Mouse (Mus musculus) forebrain, embryonic 12.5 days (tissue): ENCODE measurements at regions not wholly inside any gene's neighbourhood (a gene's known extent, or its start where the extent isn't known, plus 50 kb on each side); places are given as distances from the start of the nearest gene placed in this dataset.
"Not testable (repeated sequence)": the region's sequence is repeated elsewhere in the genome, so short reads cannot be mapped to it uniquely, and the experiment has no call there.

ENCODE experiments used
- ATAC-seq: fragments of 200-750 bp; cut with Nextera tagmentation; 2 replicates; pipeline ENCODE4 v1.8.0; 2017; ENCODE audit warnings: moderate TSS enrichment; ENCODE audit not compliant: low FRiP score
- H3K27ac ChIP-seq: fragments of 300-500 bp; sonication (generic); 2 replicates; pipeline ENCODE4 v1.5.1; 2016; ENCODE audit warnings: mild to moderate bottlenecking
- H3K27me3 ChIP-seq: fragments of 300-500 bp; sonication (generic); 2 replicates; pipeline ENCODE4 v1.6.1; 2016; ENCODE audit warnings: mild to moderate bottlenecking
- H3K36me3 ChIP-seq: fragments of 300-500 bp; sonication (generic); replicated peaks from 2 replicates; pipeline ENCODE4 v1.6.1; 2016; ENCODE audit warnings: mild to moderate bottlenecking
- H3K4me1 ChIP-seq: fragments of 300-500 bp; sonication (generic); 2 replicates; pipeline ENCODE4 v1.6.1; 2016
- H3K4me2 ChIP-seq: fragments of 300-500 bp; sonication (generic); 2 replicates; pipeline ENCODE4 v1.6.1; 2016; ENCODE audit warnings: mild to moderate bottlenecking, moderate library complexity
- H3K4me3 ChIP-seq: fragments of 300-500 bp; sonication (generic); replicated peaks from 2 replicates; pipeline ENCODE4 v1.5.1; 2016; ENCODE audit warnings: mild to moderate bottlenecking
- H3K9ac ChIP-seq: fragments of 300-500 bp; sonication (generic); 2 replicates; pipeline ENCODE4 v1.6.1; 2016; ENCODE audit warnings: mild to moderate bottlenecking
- H3K9me3 ChIP-seq: fragments of 300-500 bp; sonication (generic); 2 replicates; pipeline ENCODE4 v1.6.1; 2016
- whole genome bisulfite sequencing: fragments of 180-500 bp; shearing (Covaris S2); methylation state at CpG from one replicate; pipeline ENCODE4 v1.1.7; 2016; 5-methylcytosine and 5-hydroxymethylcytosine counted together

DNA sequence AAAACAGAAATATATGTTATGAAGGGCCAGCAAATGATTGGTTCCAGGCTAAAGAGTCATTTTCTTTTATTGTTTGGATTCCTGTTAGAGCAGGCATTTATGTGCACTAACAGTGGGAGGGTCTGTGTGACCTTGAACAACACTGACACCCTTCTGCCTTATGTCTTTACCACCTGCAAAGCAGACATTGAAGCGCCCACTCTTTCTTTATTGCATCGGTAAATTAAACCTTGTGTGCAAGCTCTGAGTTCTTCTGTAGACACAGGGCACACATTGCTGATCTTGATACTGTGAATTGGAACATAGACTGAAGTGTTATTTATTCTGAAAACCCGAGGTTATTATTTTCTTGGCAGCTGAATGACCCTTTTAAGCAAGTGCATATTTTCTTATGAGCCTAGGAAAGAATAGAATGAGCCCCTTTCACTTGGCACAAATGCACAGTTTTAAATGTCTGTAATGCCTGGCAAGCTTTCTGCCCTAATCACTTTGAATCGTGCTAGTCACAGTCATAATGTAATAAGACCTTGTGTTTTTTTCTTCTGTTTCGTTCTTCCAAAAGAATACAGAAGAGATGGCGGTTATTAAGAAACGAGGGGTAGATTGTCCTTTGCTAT, 125.1 kb upstream of the Cobl start:
- Histone ChIP-seq H3K36me3 (no peaks in the 10 kb centered on the region), H3K4me1 (no peaks in the 10 kb centered on the region), H3K4me3 (no peak overlapping the region), H3K4me2 (no peak overlapping the region), H3K27ac (no peak overlapping the region), H3K9me3 (no peaks in the 10 kb centered on the region), H3K9ac (no peak overlapping the region), H3K27me3 (no peaks in the 10 kb centered on the region)
- 56% methylated on average over 7 of the region's 7 CpGs for WGBS
- peak; percentile 58 for ATAC-seq

DNA sequence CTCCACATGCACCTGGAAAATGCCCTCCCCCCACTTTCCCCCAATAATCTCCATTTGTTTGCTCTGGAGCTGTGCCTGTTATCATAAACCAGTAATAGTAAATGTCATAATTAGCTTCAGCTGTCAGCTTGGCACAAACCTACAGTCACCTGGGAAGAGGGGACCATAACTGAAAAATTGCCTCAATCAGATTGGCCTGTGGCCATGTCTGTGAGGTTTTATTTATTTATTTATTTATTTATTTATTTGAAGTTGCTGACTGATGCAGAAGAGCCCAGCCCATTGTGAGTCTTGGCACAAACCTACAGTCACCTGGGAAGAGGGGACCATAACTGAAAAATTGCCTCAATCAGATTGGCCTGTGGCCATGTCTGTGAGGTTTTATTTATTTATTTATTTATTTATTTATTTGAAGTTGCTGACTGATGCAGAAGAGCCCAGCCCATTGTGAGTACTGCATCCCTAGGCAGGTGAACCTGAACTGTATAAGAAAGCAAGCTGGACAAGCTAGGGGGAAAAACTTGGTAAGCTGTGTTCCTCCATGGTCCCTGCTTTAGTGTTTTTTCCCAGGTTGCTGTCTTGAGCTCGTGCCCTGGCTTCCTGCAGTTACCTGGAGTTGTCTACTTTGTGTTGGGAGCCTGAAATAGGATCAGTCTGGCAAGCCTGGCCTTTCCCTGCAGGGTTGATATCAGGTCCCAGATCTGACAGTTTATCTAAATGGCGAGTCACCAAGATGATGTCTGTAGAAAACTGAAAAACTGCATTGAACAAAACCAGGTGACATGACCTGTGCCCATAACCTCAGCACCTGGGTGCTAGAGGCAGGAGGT, 120.3 kb upstream of the Cobl start:
- peak; percentile 21; the same call in 1 of the 2 replicates for ATAC-seq
- H3K4me1 ChIP-seq, H3K4me3 ChIP-seq, H3K9ac ChIP-seq, H3K4me2 ChIP-seq, H3K9me3 ChIP-seq, H3K36me3 ChIP-seq, H3K27me3 ChIP-seq, H3K27ac ChIP-seq: not testable (repeated sequence)
- WGBS = 81% methylated on average over 2 of the region's 2 CpGs

DNA sequence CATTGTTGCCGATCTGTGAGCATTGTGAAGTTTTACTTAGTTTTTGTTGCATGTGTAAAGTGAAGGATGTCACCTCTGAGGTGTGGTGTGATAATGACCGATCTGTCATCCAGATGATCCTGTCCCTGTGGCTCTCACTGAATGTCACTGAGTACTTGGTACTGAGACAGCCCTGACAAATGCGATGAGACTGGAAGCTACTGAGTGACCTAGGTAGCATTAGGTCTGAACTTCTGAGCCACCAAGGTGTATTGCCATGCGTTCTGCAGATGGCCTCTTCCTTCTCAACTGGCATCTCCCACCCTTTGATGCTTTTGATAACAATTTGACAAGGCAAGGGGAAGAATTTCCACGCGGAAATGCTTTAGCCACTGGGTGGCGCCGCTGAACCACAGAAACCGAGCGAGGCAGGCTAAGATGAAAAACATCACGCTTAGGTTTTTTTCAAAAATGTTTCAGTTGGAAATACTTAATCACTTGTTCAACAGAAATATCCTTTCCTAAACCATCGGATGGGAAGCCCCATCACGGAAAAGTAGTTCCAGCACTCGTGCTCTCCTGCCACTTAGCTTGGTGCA, 114.3 kb upstream of the Cobl start:
- ATAC-seq = peak; percentile 61
- WGBS = 33% methylated on average over 14 of the region's 14 CpGs
- Histone ChIP-seq H3K9ac (no peak overlapping the region), H3K9me3 (no peaks in the 10 kb centered on the region), H3K4me3 (no peak overlapping the region), H3K27me3 (no peaks in the 10 kb centered on the region), H3K4me1 (no peaks in the 10 kb centered on the region), H3K27ac (no peak overlapping the region), H3K4me2 (no peak overlapping the region), H3K36me3 (no peaks in the 10 kb centered on the region)

- Histone ChIP-seq H3K27me3 (no peaks in the 10 kb centered on the region; the same call in 1 of the 2 replicates), H3K36me3 (no peaks in the 10 kb centered on the region), H3K9me3 (no peaks in the 10 kb centered on the region), H3K4me3 (no peak overlapping the region), H3K27ac (no peak overlapping the region), H3K9ac (no peak overlapping the region), H3K4me2 (no peak overlapping the region), H3K4me1 (no peaks in the 10 kb centered on the region)
- ATAC-seq = peak; percentile 58
- 78% methylated on average over 5 of the region's 5 CpGs for WGBS
These were observed 94.9 kb upstream of the Cobl start for GRCm38 (mm10) chr11:12559663-12560062.

DNA sequence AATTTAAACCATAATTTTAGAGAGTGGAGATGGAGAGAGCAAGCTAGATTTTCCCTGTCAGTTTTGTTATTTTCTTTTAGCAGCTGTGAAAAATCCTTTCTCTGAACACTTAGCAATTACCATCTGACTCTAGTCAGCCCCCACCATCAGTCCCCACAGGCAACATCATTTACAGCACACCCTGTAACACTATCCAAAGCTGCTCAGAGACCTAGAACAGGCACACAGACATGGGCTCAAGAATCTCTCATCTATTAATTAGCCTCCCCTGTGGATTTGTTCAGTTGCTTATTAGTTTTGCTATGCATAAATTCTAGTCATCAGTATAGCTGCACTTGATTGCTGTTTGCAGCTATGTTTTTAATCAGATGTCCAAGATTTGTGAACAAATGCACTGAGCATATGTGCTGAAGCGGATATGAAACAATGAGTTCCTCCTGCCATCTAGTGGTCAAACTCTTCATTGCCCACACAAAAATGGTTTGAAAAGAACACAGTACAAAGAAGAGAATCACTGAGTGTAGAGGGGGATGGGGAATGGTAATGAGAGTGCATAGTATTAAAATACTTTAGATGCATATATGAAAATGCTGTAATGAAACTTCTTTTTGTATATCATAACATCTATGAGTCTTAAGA, 94.4 kb upstream of the Cobl start:
- 18% methylated on average over 1 of the region's 1 CpGs for WGBS
- Histone ChIP-seq H3K36me3 (no peaks in the 10 kb centered on the region), H3K9ac (no peak overlapping the region), H3K4me2 (no peak overlapping the region), H3K4me1 (no peaks in the 10 kb centered on the region), H3K27me3 (no peaks in the 10 kb centered on the region; the same call in 1 of the 2 replicates), H3K4me3 (no peak overlapping the region), H3K9me3 (no peaks in the 10 kb centered on the region), H3K27ac (no peak overlapping the region)
- ATAC-seq = peak; percentile 90

- Histone ChIP-seq H3K4me2 (no peak overlapping the region), H3K27me3 (no peaks in the 10 kb centered on the region; the same call in 1 of the 2 replicates), H3K36me3 (no peaks in the 10 kb centered on the region), H3K4me3 (no peak overlapping the region), H3K4me1 (no peaks in the 10 kb centered on the region), H3K9ac (no peak overlapping the region), H3K27ac (no peak overlapping the region), H3K9me3 (no peaks in the 10 kb centered on the region)
- no peak for ATAC-seq
- WGBS = 83% methylated on average over 8 of the region's 8 CpGs
These were observed 93.4 kb upstream of the Cobl start for GRCm38 (mm10) chr11:12558176-12558575.

DNA sequence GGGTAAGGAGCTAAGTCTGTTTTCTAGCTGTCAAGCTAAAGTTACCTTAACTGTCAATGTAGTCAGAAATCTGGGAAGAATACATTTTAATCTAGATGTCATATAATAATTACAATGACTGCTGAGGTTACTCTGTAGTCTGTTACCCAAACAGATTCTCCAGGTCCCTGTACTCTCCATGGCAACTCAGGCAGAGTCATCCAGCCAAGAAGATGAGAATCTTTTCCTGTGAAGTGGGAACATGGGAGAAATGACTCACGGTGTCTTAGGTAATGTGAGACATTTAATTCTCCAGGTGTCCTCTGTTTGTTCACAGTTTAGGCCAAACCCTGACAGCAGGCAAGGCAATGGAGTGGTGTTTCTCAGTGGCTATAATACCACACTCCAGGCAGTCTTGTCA, 81.0 kb upstream of the Cobl start:
- no peak overlapping the region for H3K9ac ChIP-seq
- 91% methylated on average over 1 of the region's 1 CpGs for WGBS
- no peaks in the 10 kb centered on the region for H3K27me3 ChIP-seq
- H3K4me3 ChIP-seq = no peak overlapping the region
- no peaks in the 10 kb centered on the region for H3K36me3 ChIP-seq
- H3K9me3 ChIP-seq = no peaks in the 10 kb centered on the region
- no peak overlapping the region for H3K27ac ChIP-seq
- H3K4me2 ChIP-seq = no peak overlapping the region
- no peak for ATAC-seq
- no peaks in the 10 kb centered on the region for H3K4me1 ChIP-seq

DNA sequence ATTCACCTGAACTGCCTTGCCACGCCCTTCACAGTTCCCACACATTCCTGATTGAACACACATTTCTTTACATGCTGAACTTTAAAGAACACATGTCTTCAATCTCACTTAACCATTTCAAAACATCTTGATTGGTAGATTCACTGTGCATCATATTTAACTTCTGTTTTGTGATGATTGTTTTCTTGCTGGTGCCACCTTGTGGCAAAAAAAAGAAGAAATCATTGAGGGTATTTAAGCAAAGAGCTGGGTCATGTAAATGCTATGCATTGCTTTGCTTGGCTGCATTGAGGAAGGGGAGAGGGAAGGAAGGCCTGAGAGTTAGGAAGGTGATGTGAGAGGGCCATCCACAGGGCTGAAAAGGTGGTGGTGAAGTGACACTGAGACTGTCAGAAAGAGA, 78.3 kb upstream of the Cobl start:
- no peak overlapping the region for H3K4me2 ChIP-seq
- H3K36me3 ChIP-seq = no peaks in the 10 kb centered on the region
- no peaks in the 10 kb centered on the region for H3K27me3 ChIP-seq
- H3K9me3 ChIP-seq = no peaks in the 10 kb centered on the region
- no peak overlapping the region for H3K27ac ChIP-seq
- no peaks in the 10 kb centered on the region; the same call in 1 of the 2 replicates for H3K4me1 ChIP-seq
- no peak overlapping the region for H3K4me3 ChIP-seq
- ATAC-seq = no peak
- H3K9ac ChIP-seq = no peak overlapping the region
- WGBS = 76% methylated on average over 1 of the region's 1 CpGs

GRCm38 (mm10) chr11:12540333-12540870, 75.6 kb upstream of the Cobl start:
- Histone ChIP-seq H3K36me3 (no peaks in the 10 kb centered on the region), H3K27ac (no peak overlapping the region), H3K4me2 (no peak overlapping the region), H3K27me3 (no peaks in the 10 kb centered on the region), H3K4me3 (no peak overlapping the region), H3K4me1 (no peaks in the 10 kb centered on the region; the same call in 1 of the 2 replicates), H3K9me3 (no peaks in the 10 kb centered on the region), H3K9ac (no peak overlapping the region)
- ATAC-seq = peak; percentile 44; the same call in 1 of the 2 replicates
- WGBS = 46% methylated on average over 5 of the region's 5 CpGs

GRCm38 (mm10) chr11:12535063-12535462, 70.3 kb upstream of the Cobl start:
- Histone ChIP-seq H3K4me1 (peaks cover 9% of the 10 kb centered on the region; the same call in 1 of the 2 replicates), H3K27ac (no peak overlapping the region), H3K27me3 (no peaks in the 10 kb centered on the region), H3K4me3 (no peak overlapping the region), H3K4me2 (no peak overlapping the region), H3K9me3 (no peaks in the 10 kb centered on the region), H3K36me3 (no peaks in the 10 kb centered on the region), H3K9ac (no peak overlapping the region)
- ATAC-seq = no peak
- WGBS = 44% methylated on average over 2 of the region's 2 CpGs

GRCm38 (mm10) chr11:12532288-12532687, 67.5 kb upstream of the Cobl start:
- Histone ChIP-seq H3K36me3 (no peaks in the 10 kb centered on the region), H3K27ac (no peak overlapping the region), H3K4me1 (peaks cover 9% of the 10 kb centered on the region; the same call in 1 of the 2 replicates), H3K9me3 (no peaks in the 10 kb centered on the region), H3K4me3 (no peak overlapping the region), H3K9ac (no peak overlapping the region), H3K27me3 (no peaks in the 10 kb centered on the region), H3K4me2 (no peak overlapping the region)
- peak; percentile 93 for ATAC-seq
- 15% methylated on average over 3 of the region's 3 CpGs for WGBS

DNA sequence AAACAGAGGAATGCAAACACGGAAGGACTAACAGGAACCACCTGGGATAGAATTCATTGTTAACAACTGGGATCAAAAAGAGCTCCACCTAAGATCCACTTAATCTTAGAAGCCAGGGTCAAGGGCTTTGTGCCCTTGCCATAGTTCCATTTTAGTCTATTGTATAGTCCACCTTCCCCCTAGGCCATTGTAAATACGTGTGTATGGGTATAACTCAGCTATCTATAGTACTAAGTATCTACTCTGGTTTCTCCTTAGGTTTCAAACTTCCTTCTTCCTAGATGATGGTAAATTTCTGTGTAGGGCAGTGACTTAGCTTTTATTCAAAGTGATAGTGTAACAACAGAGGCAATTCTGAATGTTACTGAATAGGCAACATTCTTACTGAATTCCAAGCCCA, 57.3 kb upstream of the Cobl start:
- H3K36me3 ChIP-seq, H3K27me3 ChIP-seq, H3K4me3 ChIP-seq, H3K9ac ChIP-seq, H3K4me1 ChIP-seq, H3K4me2 ChIP-seq, ATAC-seq, H3K9me3 ChIP-seq, H3K27ac ChIP-seq: not testable (repeated sequence)
- WGBS = 80% methylated on average over 2 of the region's 2 CpGs
